Mouse (Mus musculus): ENCODE results near the gene Rbbp4. TPM values are rescaled to one million over a fixed set of nuclear protein-coding genes. Genes with fewer than 3 reads are reported as not detected.

The Rbbp4 gene
- 100 to 1,000 TPM; 289 to 317 TPM for polyA plus RNA-seq (2017; shearing (Covaris generic))

DNA sequence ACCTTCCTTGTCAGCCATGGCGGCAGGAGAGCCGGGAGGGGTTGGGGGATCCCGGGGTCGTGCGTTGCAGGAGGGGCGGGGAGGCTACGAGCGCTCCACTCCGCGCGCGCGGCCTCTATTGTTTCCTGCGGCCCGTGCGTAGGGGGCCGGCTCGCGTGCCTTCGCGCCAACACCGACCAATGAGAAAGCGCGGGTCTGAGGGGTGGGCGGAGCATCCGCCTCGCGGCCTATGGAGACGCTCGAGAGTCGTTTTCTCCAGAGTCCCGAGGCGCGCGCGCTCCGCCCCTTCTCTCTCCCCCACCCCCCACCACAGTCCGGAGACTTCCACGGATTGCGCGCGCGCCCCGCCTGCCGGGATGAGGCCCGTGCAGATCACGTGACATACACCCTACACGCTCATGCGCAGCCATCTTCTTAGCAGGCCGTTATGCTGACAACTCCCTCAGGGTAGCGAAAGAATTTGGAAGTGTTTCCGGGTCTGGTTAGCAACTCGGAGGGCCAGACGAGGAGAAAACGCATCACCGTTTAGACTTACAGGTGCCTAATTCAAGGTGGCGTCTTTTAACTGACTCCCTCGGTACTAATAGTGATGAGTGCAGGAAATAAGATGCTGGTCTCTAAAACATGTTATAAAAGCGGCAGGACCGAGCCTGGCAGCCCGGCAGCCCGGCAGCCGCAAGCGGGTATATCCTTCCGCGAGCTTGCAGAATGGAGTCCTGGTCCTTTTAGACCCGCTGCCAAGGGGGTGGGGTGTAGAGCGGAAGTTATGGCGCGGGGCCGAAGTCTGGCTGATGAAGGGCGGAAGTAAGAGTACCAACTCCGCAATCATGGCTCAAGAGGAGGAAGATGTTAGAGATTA, at the start of gene Rbbp4, which contains the start of gene Zbtb8os:
Gene Rbbp4 (minus strand): TSS at position 155 of the 859 bp plus-strand sequence.
Gene Zbtb8os (plus strand): TSS at position 480 of the 859 bp plus-strand sequence.

DNA sequence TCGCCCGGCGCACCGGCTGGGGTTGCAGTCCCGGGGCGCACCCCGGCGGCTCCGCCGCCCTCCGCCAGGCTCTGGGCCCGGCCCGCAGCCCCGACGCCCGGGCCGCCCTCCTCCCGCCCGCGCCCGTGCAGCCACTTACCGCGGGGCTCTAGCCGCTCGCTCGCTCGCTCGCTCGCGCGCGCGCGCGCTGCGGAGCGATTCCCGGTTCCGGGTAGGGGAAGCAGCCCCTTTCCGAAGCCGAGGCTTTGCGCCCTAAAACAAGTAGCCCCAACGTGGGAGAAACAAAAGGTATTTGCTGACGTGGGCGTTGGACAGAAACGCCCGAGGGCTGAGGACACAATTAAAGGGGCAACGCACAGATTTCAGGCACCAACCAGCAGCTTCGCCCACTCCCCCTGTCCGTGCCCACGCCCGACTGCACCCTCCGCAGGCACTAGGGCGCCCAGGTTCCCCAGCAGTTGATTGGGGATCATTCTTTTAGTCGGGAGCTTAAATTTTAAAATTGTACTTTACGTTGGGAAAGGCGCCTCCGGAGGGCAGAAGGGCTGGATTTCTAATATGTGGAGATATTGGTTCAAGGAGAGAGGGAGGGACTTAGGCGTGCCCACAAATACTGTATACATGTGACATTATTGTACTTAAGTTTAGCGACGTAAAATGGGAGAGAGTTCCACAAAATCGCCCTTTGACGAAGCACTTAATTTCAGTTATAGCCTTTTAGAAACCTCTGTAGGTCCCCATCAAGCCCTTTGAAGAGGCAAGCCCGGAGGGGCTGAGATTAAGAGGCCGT, 42.6 kb upstream of the Rbbp4 start, which contains the start of gene Zbtb8a:
Gene Zbtb8a (minus strand): TSS at position 516 of the 790 bp plus-strand sequence.

DNA sequence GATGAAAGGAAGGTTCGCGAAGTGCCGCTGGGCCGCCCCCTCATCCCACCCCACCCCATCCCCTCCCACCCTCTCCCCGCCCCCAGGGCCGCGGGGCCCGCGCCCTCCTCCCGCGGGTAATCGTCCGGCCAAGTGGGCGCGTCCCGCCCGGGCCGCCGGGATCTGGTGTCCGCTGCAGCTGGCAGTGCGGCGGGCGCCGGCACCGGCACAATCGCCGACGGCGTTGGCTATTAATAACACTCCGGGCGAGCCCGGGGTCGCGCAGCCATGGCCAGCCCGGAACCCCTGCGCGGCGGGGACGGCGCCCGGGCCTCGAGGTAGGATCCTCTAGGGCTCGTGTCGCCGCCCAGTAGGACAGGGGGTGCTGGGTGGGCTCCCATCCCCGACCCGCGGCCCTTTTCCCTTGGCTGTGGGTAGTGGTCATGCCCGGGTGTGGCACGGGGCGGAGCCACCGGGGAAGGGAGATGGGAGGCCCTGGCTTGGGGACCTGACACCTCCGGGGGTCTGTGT, 47.6 kb downstream of the Rbbp4 start, which contains the start of gene Sync:
Gene Sync (plus strand): TSS at position 146 of the 510 bp plus-strand sequence.

DNA sequence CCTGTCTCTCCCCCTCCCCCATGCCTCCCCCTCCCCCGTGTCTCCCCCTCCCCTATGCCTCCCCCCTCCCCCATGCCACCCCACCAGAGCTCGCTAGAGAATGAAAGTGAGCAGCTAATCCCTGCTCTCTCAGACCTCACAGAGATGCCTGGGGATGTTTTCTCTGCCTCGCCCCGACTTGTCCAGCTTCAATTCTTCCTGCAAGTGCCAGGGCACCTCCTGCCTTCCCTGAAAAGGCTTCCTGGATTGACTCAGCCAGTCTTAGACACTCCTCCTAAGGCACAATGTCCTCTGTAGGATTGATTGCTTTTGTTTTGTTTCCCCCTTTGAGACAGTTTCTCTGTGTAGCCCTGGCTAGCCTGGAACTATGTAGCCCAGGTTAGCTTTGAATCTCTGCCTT, 74.0 kb downstream of the Rbbp4 start, which contains the start of gene C77080:
Gene C77080 (minus strand): TSS at position 209 of the 400 bp plus-strand sequence.

Other genes with a start within 250 kb of the Rbbp4 start
- not detected for gene Tmem54, start 229.8 kb downstream of the Rbbp4 start, polyA plus RNA-seq (2017; shearing (Covaris generic))
- under 1 TPM in 1 of 2 experiments, not detected in 1; 0.18 TPM for gene Hpca, start 213.3 kb downstream of the Rbbp4 start, polyA plus RNA-seq (2017; shearing (Covaris generic))
- 1 to 10 TPM in 1 of 2 experiments, under 1 TPM in 1; 0.56 to 1.0 TPM for gene Fndc5, start 198.4 kb downstream of the Rbbp4 start, polyA plus RNA-seq (2017; shearing (Covaris generic))
- gene S100pbp, start 145.6 kb downstream of the Rbbp4 start, polyA plus RNA-seq (2017; shearing (Covaris generic)), result 10 to 100 TPM; 16.7 to 20.3 TPM
- 10 to 100 TPM; 48.9 to 49.5 TPM for gene Yars, start 145.6 kb downstream of the Rbbp4 start, polyA plus RNA-seq (2017; shearing (Covaris generic))
- gene C77080, start 74.0 kb downstream of the Rbbp4 start, polyA plus RNA-seq (2017; shearing (Covaris generic)), result 1 to 10 TPM in 1 of 2 experiments, under 1 TPM in 1; 0.67 to 1.0 TPM
- gene Sync, start 47.8 kb downstream of the Rbbp4 start, polyA plus RNA-seq (2017; shearing (Covaris generic)), result under 1 TPM in 1 of 2 experiments, not detected in 1; 0.16 TPM
- gene Zbtb8os, start 325 bp upstream of the Rbbp4 start, polyA plus RNA-seq (2017; shearing (Covaris generic)), result 10 to 100 TPM; 57.3 to 72.8 TPM
- gene Zbtb8a, start 42.7 kb upstream of the Rbbp4 start, polyA plus RNA-seq (2017; shearing (Covaris generic)), result 10 to 100 TPM; 10.9 to 17.0 TPM
- gene Zbtb8b, start 105.5 kb upstream of the Rbbp4 start, polyA plus RNA-seq (2017; shearing (Covaris generic)), result under 1 TPM; 0.05 to 0.15 TPM
- 10 to 100 TPM; 32.3 to 41.6 TPM for gene Bsdc1, start 126.2 kb upstream of the Rbbp4 start, polyA plus RNA-seq (2017; shearing (Covaris generic))
- under 1 TPM in 1 of 2 experiments, not detected in 1; 0.12 TPM for gene Tssk3, start 155.7 kb upstream of the Rbbp4 start, polyA plus RNA-seq (2017; shearing (Covaris generic))
- gene Fam229a, start 155.8 kb upstream of the Rbbp4 start, polyA plus RNA-seq (2017; shearing (Covaris generic)), result under 1 TPM in 1 of 2 experiments, not detected in 1; 0.67 TPM
- 10 to 100 TPM; 35.3 to 36.6 TPM for gene Marcksl1, start 178.2 kb upstream of the Rbbp4 start, polyA plus RNA-seq (2017; shearing (Covaris generic))
- 100 to 1,000 TPM; 277 to 296 TPM for gene Hdac1, start 207.3 kb upstream of the Rbbp4 start, polyA plus RNA-seq (2017; shearing (Covaris generic))
- 1,000 to 10,000 TPM; 1,474 to 1,514 TPM for gene Lck, start 238.3 kb upstream of the Rbbp4 start, polyA plus RNA-seq (2017; shearing (Covaris generic))
- under 1 TPM; 0.42 to 0.60 TPM for gene Fam167b, start 243.2 kb upstream of the Rbbp4 start, polyA plus RNA-seq (2017; shearing (Covaris generic))

All from inflammation-experienced regulatory T-cells (primary cell).